Mouse (Mus musculus): ENCODE measurements around the gene Fxyd3. TPM values are rescaled to one million over a fixed set of nuclear protein-coding genes. Genes with fewer than 3 reads are reported as not detected.
A peak's percentile ranks its signal among the peaks of the same experiment; 100 is the strongest.

Fxyd3 gene
- polyA plus RNA-seq (2012; rRNA removed): 22.7 and 60.7 TPM in 2 replicates

DNA sequence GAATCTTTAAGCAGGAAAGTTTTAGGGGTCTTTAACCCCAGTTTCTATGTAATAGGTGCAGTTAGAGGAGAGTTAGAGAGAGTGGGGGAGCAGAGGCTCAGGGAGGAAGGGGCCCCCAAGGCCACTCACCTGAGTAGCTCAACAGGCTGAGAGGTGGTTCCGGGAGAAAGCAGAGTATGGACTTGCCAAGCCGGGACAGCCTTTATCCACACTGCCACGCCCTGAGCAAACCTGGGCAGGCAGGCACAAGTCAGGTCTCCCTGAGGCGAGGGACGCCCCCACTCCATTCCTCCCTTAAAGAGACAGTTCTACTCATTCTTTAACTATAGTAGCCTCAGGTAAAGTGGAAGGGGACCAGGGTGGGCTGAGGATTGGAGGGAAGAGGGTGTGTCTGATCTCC is at the start of gene Fxyd3:
TSS of gene Fxyd3 (minus strand) at position 213 of the 400 bp plus-strand sequence.
- Histone ChIP-seq H3K27me3 (ENCODE audit: control insufficient read depth, insufficient read depth, low read length) (no peaks in the 10 kb centered on the region), H3K4me1 (ENCODE audit: control insufficient read depth, insufficient read depth, insufficient read length, low read length) (no peaks in the 10 kb centered on the region; the same call in 1 of the 2 replicates), H3K27ac (ENCODE audit: insufficient read depth, low read depth, low read length) (no peak within 1 kb of the TSS), H3K36me3 (ENCODE audit: control insufficient read depth, insufficient read depth, low read length) (no peaks in the 10 kb centered on the region), H3K4me3 (ENCODE audit: low read depth, low read length) (peak within 1 kb of the TSS; percentile 28)
- TF ChIP-seq POLR2A (IDR thresholded peaks at IDR 0.05; ENCODE audit: low read depth, low read length): no peak
- no peak for TF ChIP-seq CTCF (IDR thresholded peaks at IDR 0.05; ENCODE audit: extremely low read depth, insufficient read length, insufficient replicate concordance, low read depth, low read length)
- 15% methylated on average over 5 of the region's 5 CpGs for WGBS

DNA sequence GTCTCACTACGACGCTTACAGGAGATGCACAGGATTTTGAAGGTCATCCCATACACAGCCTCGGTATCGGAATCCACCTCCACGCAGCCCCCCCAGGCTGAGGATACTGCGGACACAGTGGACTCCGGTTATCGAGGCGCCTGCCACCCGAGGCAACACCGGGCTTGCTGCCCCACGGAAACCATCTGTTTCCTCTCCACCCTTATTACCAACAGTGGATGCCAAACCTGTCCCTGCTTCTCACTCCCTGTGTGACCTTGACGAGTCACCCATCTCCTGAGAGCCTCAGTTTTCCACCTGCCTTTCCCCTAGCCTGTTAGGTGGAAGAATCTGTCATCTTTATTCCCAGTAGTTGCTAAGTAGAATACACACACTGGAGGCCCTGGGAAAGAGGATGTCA is 48.6 kb upstream of the Fxyd3 start:
- 64% methylated on average over 13 of the region's 13 CpGs for WGBS
- Histone ChIP-seq H3K4me1 (ENCODE audit: control insufficient read depth, insufficient read depth, insufficient read length, low read length) (peaks cover 4% of the 10 kb centered on the region; the same call in 1 of the 2 replicates), H3K4me3 (ENCODE audit: low read depth, low read length) (no peak overlapping the region), H3K27me3 (ENCODE audit: control insufficient read depth, insufficient read depth, low read length) (peaks cover 18% of the 10 kb centered on the region), H3K36me3 (ENCODE audit: control insufficient read depth, insufficient read depth, low read length) (no peaks in the 10 kb centered on the region), H3K27ac (ENCODE audit: insufficient read depth, low read depth, low read length) (no peak overlapping the region)
- TF ChIP-seq CTCF (IDR thresholded peaks at IDR 0.05; ENCODE audit: extremely low read depth, insufficient read length, insufficient replicate concordance, low read depth, low read length) (no peak), POLR2A (IDR thresholded peaks at IDR 0.05; ENCODE audit: low read depth, low read length) (no peak)

DNA sequence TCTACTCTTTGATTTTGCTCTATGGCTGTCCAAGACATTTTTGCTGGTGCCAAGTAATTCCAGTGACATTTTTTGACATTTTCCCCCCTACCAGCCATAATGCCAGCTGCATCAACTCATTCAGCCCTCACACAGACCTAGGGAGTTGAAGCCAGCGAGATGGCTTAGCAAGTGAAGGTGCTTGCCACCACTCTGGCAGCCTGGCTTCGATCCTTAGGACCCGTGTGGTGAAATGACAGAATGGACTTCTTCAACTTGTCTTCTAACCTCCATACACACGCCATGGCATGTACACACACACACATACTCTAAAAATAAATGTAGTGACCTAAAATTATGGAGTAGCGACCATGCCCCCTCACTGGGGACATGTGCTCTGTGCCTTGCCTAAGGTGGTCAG is 47.9 kb upstream of the Fxyd3 start:
- no peaks in the 10 kb centered on the region for H3K36me3 ChIP-seq (ENCODE audit: control insufficient read depth, insufficient read depth, low read length)
- no peak overlapping the region for H3K4me3 ChIP-seq (ENCODE audit: low read depth, low read length)
- H3K27me3 ChIP-seq (ENCODE audit: control insufficient read depth, insufficient read depth, low read length): peaks cover 18% of the 10 kb centered on the region
- peaks cover 4% of the 10 kb centered on the region; the same call in 1 of the 2 replicates for H3K4me1 ChIP-seq (ENCODE audit: control insufficient read depth, insufficient read depth, insufficient read length, low read length)
- no peak overlapping the region for H3K27ac ChIP-seq (ENCODE audit: insufficient read depth, low read depth, low read length)
- whole genome bisulfite sequencing: 79% methylated on average over 5 of the region's 5 CpGs
- TF ChIP-seq POLR2A (IDR thresholded peaks at IDR 0.05; ENCODE audit: low read depth, low read length): no peak
- TF ChIP-seq CTCF (IDR thresholded peaks at IDR 0.05; ENCODE audit: extremely low read depth, insufficient read length, insufficient replicate concordance, low read depth, low read length): no peak

DNA sequence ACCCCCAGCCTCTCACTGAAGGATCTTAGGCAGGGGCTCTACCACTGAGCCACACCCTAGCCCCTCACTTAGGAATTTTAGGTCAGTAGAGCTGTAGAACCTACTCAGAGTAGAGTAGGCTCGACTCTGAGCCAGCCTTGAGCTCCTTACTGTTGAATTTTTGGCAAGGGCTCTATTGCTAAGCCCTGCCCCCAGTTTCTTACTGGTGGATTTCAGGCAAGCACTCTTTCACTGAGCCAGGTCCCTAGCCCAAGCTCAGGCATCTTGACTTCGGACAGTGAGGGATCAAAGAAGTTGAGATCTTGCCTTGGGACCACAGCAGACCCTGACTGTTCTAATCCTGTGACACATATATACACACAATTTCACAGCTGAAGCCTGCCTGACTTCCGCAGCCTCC is 47.2 kb upstream of the Fxyd3 start:
- H3K4me3 ChIP-seq (ENCODE audit: low read depth, low read length): no peak overlapping the region
- WGBS: 67% methylated on average over 3 of the region's 3 CpGs
- H3K27me3 ChIP-seq (ENCODE audit: control insufficient read depth, insufficient read depth, low read length): peaks cover 18% of the 10 kb centered on the region
- peaks cover 4% of the 10 kb centered on the region; the same call in 1 of the 2 replicates for H3K4me1 ChIP-seq (ENCODE audit: control insufficient read depth, insufficient read depth, insufficient read length, low read length)
- H3K36me3 ChIP-seq (ENCODE audit: control insufficient read depth, insufficient read depth, low read length): no peaks in the 10 kb centered on the region
- no peak for TF ChIP-seq CTCF (IDR thresholded peaks at IDR 0.05; ENCODE audit: extremely low read depth, insufficient read length, insufficient replicate concordance, low read depth, low read length)
- no peak for TF ChIP-seq POLR2A (IDR thresholded peaks at IDR 0.05; ENCODE audit: low read depth, low read length)
- no peak overlapping the region for H3K27ac ChIP-seq (ENCODE audit: insufficient read depth, low read depth, low read length)

DNA sequence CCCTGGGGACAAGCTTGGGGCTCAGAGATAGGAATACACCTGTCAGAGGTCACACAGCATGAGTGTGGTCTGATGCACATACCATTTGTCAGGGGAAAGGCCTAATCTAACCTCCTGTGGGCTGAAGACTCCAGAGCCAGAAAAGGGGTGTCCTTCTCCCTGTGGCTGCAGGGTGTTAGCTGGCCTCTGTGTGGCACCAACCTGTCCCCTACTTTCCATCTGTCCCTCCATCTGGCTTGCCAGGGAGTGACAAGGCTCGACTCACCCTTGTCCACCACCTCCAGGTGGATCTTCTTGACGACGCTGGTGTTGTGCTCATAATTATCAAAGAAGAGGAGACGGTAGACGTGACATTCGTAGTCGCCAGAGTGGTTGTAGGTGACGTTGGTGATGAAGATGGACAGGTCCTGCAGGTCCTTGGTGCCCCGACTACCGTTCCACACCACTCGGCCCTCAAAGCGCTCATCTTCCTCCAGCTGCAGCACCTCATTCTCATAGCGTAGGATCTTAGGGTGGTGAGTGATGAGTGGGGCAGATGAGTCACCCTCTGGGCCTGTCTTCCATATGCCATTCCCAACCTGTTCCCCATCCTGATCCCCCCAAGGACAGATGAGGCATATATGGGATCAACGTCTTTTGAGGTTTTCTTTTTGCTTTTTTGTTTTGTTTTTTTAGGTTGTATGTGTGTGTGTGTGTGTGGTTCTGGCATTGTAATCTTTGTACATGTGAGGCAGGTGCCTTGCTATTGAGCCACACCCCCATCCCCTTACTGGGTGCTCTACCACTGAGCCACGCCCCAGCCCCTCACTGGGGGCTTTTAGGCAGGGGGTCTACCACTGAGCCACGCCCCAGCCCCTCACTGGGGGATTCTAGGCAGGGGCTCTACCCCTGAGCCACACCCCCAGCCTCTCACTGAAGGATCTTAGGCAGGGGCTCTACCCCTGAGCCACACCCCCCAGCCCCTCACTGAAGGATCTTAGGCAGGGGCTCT is 46.4 kb upstream of the Fxyd3 start:
- TF ChIP-seq CTCF (IDR thresholded peaks at IDR 0.05; ENCODE audit: extremely low read depth, insufficient read length, insufficient replicate concordance, low read depth, low read length) (no peak), POLR2A (IDR thresholded peaks at IDR 0.05; ENCODE audit: low read depth, low read length) (no peak)
- no peaks in the 10 kb centered on the region for H3K36me3 ChIP-seq (ENCODE audit: control insufficient read depth, insufficient read depth, low read length)
- H3K4me3 ChIP-seq (ENCODE audit: low read depth, low read length): no peak overlapping the region
- peaks cover 18% of the 10 kb centered on the region for H3K27me3 ChIP-seq (ENCODE audit: control insufficient read depth, insufficient read depth, low read length)
- H3K4me1 ChIP-seq (ENCODE audit: control insufficient read depth, insufficient read depth, insufficient read length, low read length): peaks cover 4% of the 10 kb centered on the region; the same call in 1 of the 2 replicates
- WGBS: 80% methylated on average over 16 of the region's 16 CpGs
- H3K27ac ChIP-seq (ENCODE audit: insufficient read depth, low read depth, low read length): no peak overlapping the region

DNA sequence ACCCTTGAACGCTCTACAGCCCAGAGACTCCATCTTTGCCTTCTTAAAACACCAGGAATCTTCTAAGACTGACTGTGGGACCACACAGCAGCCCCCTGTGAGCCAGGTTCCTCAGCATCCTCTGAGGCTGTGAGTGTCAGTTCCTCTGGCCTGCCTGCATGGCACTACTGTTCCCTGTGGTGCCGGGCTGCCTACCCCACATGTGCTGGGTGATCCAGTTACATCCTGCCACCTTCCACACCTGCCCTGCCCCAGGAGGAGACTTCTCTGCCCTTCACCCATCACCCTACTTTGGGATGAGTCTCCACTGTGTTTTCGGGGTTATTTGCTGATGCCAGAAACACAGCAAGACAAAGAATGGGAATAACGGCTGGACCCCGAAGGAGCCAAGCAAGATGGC is 43.1 kb upstream of the Fxyd3 start:
- WGBS: 89% methylated on average over 5 of the region's 5 CpGs
- H3K4me3 ChIP-seq (ENCODE audit: low read depth, low read length): no peak overlapping the region
- H3K27me3 ChIP-seq (ENCODE audit: control insufficient read depth, insufficient read depth, low read length): no peaks in the 10 kb centered on the region
- H3K4me1 ChIP-seq (ENCODE audit: control insufficient read depth, insufficient read depth, insufficient read length, low read length): no peaks in the 10 kb centered on the region; the same call in 1 of the 2 replicates
- no peak for TF ChIP-seq POLR2A (IDR thresholded peaks at IDR 0.05; ENCODE audit: low read depth, low read length)
- no peak for TF ChIP-seq CTCF (IDR thresholded peaks at IDR 0.05; ENCODE audit: extremely low read depth, insufficient read length, insufficient replicate concordance, low read depth, low read length)
- no peak overlapping the region for H3K27ac ChIP-seq (ENCODE audit: insufficient read depth, low read depth, low read length)
- no peaks in the 10 kb centered on the region for H3K36me3 ChIP-seq (ENCODE audit: control insufficient read depth, insufficient read depth, low read length)

DNA sequence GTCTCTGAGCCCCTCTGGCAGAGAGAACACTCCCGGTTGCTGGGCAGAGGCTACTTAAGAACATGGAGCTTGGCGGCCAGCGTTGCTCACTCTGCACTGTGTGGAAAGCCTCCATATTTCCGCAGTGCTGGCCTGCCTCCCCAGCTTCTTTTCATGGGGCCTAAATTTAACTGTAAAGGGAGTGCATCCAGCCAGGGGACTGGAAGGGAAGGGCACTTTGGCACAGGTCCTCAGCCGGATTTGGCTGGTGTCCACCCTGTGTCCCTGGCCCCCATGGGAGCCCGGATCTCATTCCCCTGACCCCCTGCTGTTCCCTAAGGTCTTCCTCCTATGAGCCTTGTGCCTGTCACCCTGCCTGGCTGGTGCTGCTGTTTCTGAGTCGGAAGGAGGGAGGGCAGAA is 42.0 kb upstream of the Fxyd3 start:
- no peak for TF ChIP-seq CTCF (IDR thresholded peaks at IDR 0.05; ENCODE audit: extremely low read depth, insufficient read length, insufficient replicate concordance, low read depth, low read length)
- no peak for TF ChIP-seq POLR2A (IDR thresholded peaks at IDR 0.05; ENCODE audit: low read depth, low read length)
- 73% methylated on average over 7 of the region's 7 CpGs for WGBS
- Histone ChIP-seq H3K27me3 (ENCODE audit: control insufficient read depth, insufficient read depth, low read length) (no peaks in the 10 kb centered on the region), H3K4me3 (ENCODE audit: low read depth, low read length) (no peak overlapping the region), H3K36me3 (ENCODE audit: control insufficient read depth, insufficient read depth, low read length) (no peaks in the 10 kb centered on the region), H3K4me1 (ENCODE audit: control insufficient read depth, insufficient read depth, insufficient read length, low read length) (no peaks in the 10 kb centered on the region; the same call in 1 of the 2 replicates), H3K27ac (ENCODE audit: insufficient read depth, low read depth, low read length) (no peak overlapping the region)
